Comparison of ENCODE assay signal across 9 mouse cellular contexts in genomic region chr9:121403699-121404098, GRCm38 (mm10).
DNase-seq lines count a peak whose midpoint lies in the region; ATAC-seq and TF ChIP-seq lines count a peak whose summit lies in the region.
"Had no signal": no experiment of that assay in that cellular context is flagged by ENCODE, and none has a peak within 500 bp of the region (broad histone marks: within the 10 kb centered on the region; RNA-seq: fewer than 3 reads in every experiment).

No protein-coding gene starts in this region.

- H3K9ac ChIP-seq in liver, embryonic 11.5 days (ENCODE audit: low read depth, low read length), result no peak overlapping the region
- no peak overlapping the region for H3K9ac ChIP-seq in liver, postnatal 0 days (replicated peaks)
- peak overlapping the region; percentile 32 for H3K9ac ChIP-seq in intestine, embryonic 15.5 days
- peak overlapping the region; percentile 66 for H3K9ac ChIP-seq in neural tube, embryonic 15.5 days (replicated peaks)

- H3K4me1 ChIP-seq in liver, embryonic 11.5 days (replicated peaks; ENCODE audit: control insufficient read depth, insufficient read depth, low read length), result no peaks in the 10 kb centered on the region
- no peaks in the 10 kb centered on the region for H3K4me1 ChIP-seq in liver, postnatal 0 days (ENCODE audit: insufficient read depth)
- 0 out of 2 replicates have a peak, but pooled peaks cover 8% of the 10 kb centered on the region for H3K4me1 ChIP-seq in intestine, embryonic 15.5 days (replicated peaks)
- peaks cover 57% of the 10 kb centered on the region for H3K4me1 ChIP-seq in neural tube, embryonic 15.5 days

- no peak for TF ChIP-seq CTCF in liver, postnatal 0 days (IDR thresholded peaks at IDR 0.05; ENCODE audit: low read depth)

- 0 out of 2 replicates have a peak overlapping the region, but pooled peaks have one; percentile 1 for H3K4me2 ChIP-seq in liver, embryonic 11.5 days
- no peak overlapping the region for H3K4me2 ChIP-seq in liver, postnatal 0 days (ENCODE audit: low read depth, low read length)
- peak overlapping the region; percentile 60 for H3K4me2 ChIP-seq in intestine, embryonic 15.5 days (replicated peaks)
- peak overlapping the region; percentile 64 for H3K4me2 ChIP-seq in neural tube, embryonic 15.5 days

- H3K27me3 ChIP-seq in liver, embryonic 11.5 days (replicated peaks; ENCODE audit: control insufficient read depth, insufficient read depth, low read length), result no peaks in the 10 kb centered on the region
- H3K27me3 ChIP-seq in liver, postnatal 0 days (ENCODE audit: insufficient read depth, low read length), result no peaks in the 10 kb centered on the region
- H3K27me3 ChIP-seq in intestine, embryonic 15.5 days (replicated peaks), result no peaks in the 10 kb centered on the region
- no peaks in the 10 kb centered on the region for H3K27me3 ChIP-seq in neural tube, embryonic 15.5 days (replicated peaks)

- peak; percentile 36 for DNase-seq in cerebellum, adult 8-10 months
- DNase-seq in cerebellum, adult 11 months, result no peak
- no peak for DNase-seq in liver, embryonic 11.5 days (ENCODE audit: low spot score)
- DNase-seq in liver, postnatal 0 days, result no peak
- DNase-seq in urinary bladder, adult 2 months (ENCODE audit: low spot score), result no peak
- no peak for DNase-seq in gastrocnemius, postnatal 4 days (ENCODE audit: low spot score in 2 of 2)
- DNase-seq: thymus, postnatal 4 days had no signal

- no peak overlapping the region for H3K4me3 ChIP-seq in liver, embryonic 11.5 days (ENCODE audit: low read depth, low read length)
- no peak overlapping the region for H3K4me3 ChIP-seq in liver, postnatal 0 days (ENCODE audit: low read depth, low read length)
- H3K4me3 ChIP-seq in intestine, embryonic 15.5 days (replicated peaks), result peak overlapping the region; percentile 30
- H3K4me3 ChIP-seq in neural tube, embryonic 15.5 days (replicated peaks), result peak overlapping the region; percentile 53

- no peak overlapping the region for H3K27ac ChIP-seq in liver, embryonic 11.5 days (ENCODE audit: low read depth, low read length)
- H3K27ac ChIP-seq in liver, postnatal 0 days (ENCODE audit: low read depth), result no peak overlapping the region
- peak overlapping the region; percentile 58 for H3K27ac ChIP-seq in intestine, embryonic 15.5 days
- peak overlapping the region; percentile 92 for H3K27ac ChIP-seq in neural tube, embryonic 15.5 days (replicated peaks)

- WGBS in liver, embryonic 11.5 days, result 83% methylated on average over 11 of the region's 11 CpGs
- WGBS in liver, postnatal 0 days (ENCODE audit: insufficient replicate concordance), result 82% methylated on average over 11 of the region's 11 CpGs
- 54% methylated on average over 11 of the region's 11 CpGs for WGBS in intestine, embryonic 15.5 days
- WGBS in neural tube, embryonic 15.5 days, result 31% methylated on average over 11 of the region's 11 CpGs

- no peaks in the 10 kb centered on the region for H3K9me3 ChIP-seq in liver, embryonic 11.5 days (ENCODE audit: control insufficient read depth, low read length)
- no peaks in the 10 kb centered on the region for H3K9me3 ChIP-seq in liver, postnatal 0 days (ENCODE audit: low read length)
- H3K9me3 ChIP-seq in intestine, embryonic 15.5 days, result no peaks in the 10 kb centered on the region
- H3K9me3 ChIP-seq in neural tube, embryonic 15.5 days (replicated peaks), result no peaks in the 10 kb centered on the region

- no peak for ATAC-seq in liver, embryonic 11.5 days (replicated peaks; ENCODE audit: low FRiP score)
- no peak for ATAC-seq in liver, postnatal 0 days
- peak; percentile 20; the same call in 1 of the 2 replicates for ATAC-seq in intestine, embryonic 15.5 days
- ATAC-seq in neural tube, embryonic 15.5 days (ENCODE audit: low FRiP score), result peak; percentile 72

- H3K36me3 ChIP-seq in liver, embryonic 11.5 days (ENCODE audit: control insufficient read depth, insufficient read depth, low read length), result no peaks in the 10 kb centered on the region
- H3K36me3 ChIP-seq in liver, postnatal 0 days (replicated peaks; ENCODE audit: insufficient read depth, low read length), result no peaks in the 10 kb centered on the region
- H3K36me3 ChIP-seq in intestine, embryonic 15.5 days, result no peaks in the 10 kb centered on the region
- 0 out of 2 replicates have a peak, but pooled peaks cover 2% of the 10 kb centered on the region for H3K36me3 ChIP-seq in neural tube, embryonic 15.5 days

- no peak for TF ChIP-seq EP300 in liver, postnatal 0 days (IDR thresholded peaks at IDR 0.05; ENCODE audit: low read depth)

Comparison
In these comparisons a context has a peak if more than half of its experiments do, and no peak if none do; other contexts are left out.
1. ATAC-seq: peak in intestine, embryonic 15.5 days (single experiment) and neural tube, embryonic 15.5 days (single experiment); none in liver, embryonic 11.5 days (single experiment) and liver, postnatal 0 days (single experiment).
2. H3K27ac ChIP-seq: peak in intestine, embryonic 15.5 days (single experiment) and neural tube, embryonic 15.5 days (single experiment); none in liver, embryonic 11.5 days (single experiment) and liver, postnatal 0 days (single experiment).
3. H3K4me3 ChIP-seq: peak in intestine, embryonic 15.5 days (single experiment) and neural tube, embryonic 15.5 days (single experiment); none in liver, embryonic 11.5 days (single experiment) and liver, postnatal 0 days (single experiment).
4. H3K9ac ChIP-seq: peak in intestine, embryonic 15.5 days (single experiment) and neural tube, embryonic 15.5 days (single experiment); none in liver, embryonic 11.5 days (single experiment) and liver, postnatal 0 days (single experiment).